Mouse (Mus musculus): ENCODE measurements at regions not wholly inside any gene's neighbourhood (a gene's known extent, or its start where the extent isn't known, plus 50 kb on each side); places are given as distances from the start of the nearest gene placed in this dataset.

GRCm38 (mm10) chr14:105483352-105484083 is 225.1 kb downstream of the Ndfip2 start:
- no peak for TF ChIP-seq POLR2A (IDR thresholded peaks at IDR 0.05; ENCODE audit: low read depth, low read length)
- no peak for TF ChIP-seq CTCF (IDR thresholded peaks at IDR 0.05; ENCODE audit: borderline replicate concordance, insufficient read depth, low read length)

Data from embryonic fibroblast, embryonic 13.5 days (primary cell).